Mouse (Mus musculus): ENCODE measurements at regions not wholly inside any gene's neighbourhood (a gene's known extent, or its start where the extent isn't known, plus 50 kb on each side); places are given as distances from the start of the nearest gene placed in this dataset.

DNA sequence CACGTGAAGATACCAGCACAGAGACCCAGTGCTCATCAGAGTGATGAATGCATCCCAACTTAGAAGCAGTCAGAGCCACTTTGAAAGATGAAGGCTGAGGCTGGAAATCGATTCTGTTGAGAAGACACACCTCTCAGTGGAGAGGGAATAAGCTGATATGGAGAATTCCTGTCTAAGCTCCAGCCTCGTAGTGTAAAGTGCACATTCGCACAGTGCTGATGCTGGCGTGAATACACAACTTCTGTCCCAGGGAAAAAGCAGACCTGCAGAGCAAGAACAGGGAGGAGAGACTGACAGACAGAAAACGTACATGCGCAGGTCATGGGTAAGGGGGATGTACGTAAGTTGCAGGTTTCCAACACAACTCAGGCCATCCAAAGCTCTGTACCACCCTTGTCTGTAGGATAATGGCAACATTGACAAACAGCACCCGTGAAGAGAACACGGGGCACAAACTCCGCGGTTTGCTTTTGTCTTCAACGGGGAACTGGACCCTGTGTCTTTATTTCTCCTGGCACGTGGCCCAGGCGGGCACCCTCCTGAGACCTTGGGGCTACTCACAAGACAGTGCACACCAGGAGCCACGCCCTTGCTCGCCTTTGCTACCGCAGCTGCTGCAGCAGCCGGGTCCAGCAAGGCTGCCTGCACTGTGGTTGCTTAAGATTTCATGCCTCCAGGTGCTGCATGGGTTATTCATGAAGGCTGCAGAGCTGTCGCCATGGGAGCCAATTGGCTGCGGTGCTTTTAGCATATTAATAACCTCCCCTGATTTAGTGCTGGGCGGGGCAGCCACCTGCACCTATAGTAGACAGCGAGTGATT is 434.3 kb downstream of the Cmpk2 start:
- DNase-seq (ENCODE audit: low spot score in 2 of 2): peak; percentile 67 to 82

DNA sequence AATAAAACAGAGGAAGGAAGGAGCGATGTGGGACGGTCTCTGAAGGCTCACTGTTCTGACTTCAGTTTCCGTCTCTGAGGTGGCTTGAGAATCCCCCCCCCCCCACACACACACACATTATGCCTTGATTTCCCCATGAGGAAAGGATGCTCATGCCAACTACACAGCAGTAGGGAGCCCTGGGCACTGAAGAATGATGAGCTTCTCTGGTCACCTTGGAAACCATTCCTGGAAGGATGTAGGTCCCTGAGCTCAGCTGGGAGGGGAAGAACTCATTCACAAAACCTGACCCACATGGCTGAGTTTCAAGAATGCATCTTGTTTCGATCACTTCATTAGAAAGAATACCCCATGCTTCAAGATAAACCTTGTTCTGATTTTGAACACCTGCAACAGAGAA is 422.2 kb downstream of the Cmpk2 start:
- DNase-seq (ENCODE audit: low spot score in 2 of 2): no peak

DNA sequence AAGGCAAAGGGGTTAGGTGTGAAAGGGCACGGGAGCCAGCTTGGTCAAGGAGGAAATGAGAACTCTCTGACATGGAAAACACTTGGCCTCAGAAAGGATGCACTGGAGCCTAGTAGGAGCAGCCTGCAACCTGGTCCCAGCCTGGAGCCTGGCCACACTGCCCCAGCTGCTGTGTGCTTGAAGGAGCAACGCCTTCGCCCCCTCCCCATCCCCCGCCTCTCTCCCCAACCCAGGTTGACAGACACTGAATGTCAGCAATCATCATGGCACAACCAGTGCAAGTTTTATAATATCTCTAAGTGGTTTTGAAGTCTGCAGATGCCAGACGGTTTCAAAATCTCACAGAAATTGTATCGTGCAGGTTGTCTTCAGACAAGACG is 417.6 kb downstream of the Cmpk2 start:
- DNase-seq (ENCODE audit: low spot score in 2 of 2): peak; percentile 49 to 65

GRCm38 (mm10) chr12:26885831-26886634 is 417.0 kb downstream of the Cmpk2 start:
- DNase-seq (ENCODE audit: low spot score in 2 of 2): peak; percentile 78 to 85

DNA sequence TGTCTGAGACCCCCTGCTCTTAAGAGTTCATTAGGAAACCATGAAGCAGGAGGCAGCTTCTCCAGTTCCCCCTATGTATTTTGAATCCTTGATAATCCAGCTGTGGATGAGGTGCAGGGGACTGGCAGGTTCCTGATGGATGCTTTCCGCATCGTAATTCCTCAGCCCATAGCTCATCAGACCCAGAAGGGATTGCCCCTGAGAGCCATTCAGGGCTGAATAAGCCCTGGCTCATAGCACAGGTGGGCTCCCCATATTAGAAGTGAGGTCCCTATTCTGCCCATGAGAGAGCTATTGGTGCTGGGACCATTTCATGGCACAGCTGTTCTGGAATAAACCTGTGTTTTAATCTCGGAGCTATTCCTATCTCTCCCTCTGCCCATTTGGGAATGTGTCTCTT is 416.1 kb downstream of the Cmpk2 start:
- no peak for DNase-seq (ENCODE audit: low spot score in 2 of 2)

DNA sequence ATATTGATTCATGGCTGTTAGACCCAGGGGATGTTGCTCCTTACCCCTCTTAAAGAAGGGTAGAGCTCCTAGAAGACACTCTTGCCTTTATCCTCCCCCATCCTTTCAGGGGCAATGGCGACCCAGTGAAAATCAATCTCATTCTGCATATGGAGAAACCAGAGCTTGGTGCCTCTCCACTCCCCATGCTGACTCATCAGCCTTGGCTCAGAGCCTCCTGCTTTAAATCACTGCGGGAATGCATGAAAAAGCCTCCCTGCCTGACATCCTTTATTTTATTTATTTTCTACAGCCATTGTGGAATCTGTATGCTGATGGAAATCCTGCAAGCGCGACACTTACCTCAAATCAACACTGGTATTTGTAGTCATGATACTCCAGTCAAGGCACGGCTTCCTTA is 415.2 kb downstream of the Cmpk2 start:
- DNase-seq (ENCODE audit: low spot score in 2 of 2): peak; percentile 71 to 72

DNA sequence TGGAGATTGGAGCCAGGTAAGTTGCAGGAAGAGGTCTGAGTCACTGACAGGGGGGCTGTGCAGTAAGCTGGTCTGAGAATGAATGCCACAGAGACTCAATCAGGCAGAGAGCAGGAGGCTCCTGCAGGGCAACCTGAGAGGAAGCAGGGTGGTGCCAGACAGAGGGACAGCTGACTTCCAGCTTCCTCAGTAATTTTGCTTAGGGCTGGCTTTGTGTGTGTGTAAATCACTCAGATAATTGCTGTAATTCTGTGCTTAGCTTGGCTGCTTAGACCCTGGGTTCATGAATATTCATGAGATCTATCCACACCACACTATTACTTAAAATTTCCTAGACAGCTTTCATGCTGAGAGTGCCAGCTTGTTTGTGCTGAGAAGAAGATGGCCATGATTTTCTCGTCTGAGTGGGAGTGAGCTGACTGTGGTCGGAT is 408.7 kb downstream of the Cmpk2 start:
- peak; percentile 47 to 74 for DNase-seq (ENCODE audit: low spot score in 2 of 2)

DNA sequence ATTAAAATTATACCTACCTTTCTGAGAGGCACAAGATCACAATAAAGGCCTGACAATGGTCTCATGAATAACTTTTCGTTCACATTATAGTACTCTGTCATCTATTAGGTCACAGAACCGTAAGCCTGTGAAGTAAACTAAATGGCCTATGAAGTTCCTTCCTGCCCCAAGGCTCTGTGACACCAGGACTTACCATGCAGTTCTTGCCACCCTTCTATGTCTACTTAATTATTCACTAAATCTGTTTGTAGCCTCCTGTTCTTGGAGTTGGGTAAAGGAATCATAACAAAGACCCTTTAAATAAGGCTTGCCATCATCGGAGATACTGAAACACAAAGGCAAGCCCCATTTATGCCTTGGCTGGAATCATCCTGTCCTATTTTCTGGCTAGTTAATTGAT is 408.3 kb downstream of the Cmpk2 start:
- DNase-seq (ENCODE audit: low spot score in 2 of 2): no peak

DNA sequence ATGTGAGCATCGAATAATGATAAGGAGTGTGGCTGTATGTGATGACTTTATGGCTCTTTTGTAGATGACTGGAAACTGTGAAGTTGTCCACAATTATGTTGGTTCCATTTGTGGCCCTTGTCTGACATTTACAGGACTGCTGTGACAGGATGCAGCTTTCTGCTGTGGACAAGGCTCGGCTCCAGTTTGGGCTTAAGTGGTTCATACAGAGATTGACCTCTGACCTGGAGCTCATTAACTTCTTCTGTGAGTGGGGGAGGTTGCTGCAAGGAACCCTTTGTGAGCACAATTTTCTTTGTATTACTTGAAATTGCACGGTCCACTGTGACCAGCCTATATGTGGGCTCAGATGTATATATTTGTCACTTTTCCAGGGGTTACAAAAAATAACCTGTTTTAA is 403.5 kb downstream of the Cmpk2 start:
- no peak for DNase-seq (ENCODE audit: low spot score in 2 of 2)

DNA sequence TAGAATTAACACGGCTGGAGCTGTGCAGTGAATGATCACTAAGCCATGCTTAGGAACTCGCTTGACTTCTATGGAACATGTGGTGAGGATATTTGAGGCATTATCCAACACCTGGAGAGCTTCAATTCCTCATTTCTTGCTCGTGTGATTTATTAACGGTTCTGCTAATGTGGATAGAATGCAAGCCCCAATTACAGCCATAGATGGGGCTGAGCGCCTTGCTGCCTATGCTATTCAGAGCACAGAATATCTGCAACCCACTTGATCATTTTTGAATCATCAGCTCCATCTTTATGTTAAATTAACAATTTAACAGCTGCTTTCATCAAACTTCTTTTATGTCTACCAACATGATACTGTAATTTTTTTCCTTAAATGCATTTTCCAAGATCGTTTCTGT is 398.7 kb downstream of the Cmpk2 start:
- no peak for DNase-seq (ENCODE audit: low spot score in 2 of 2)

DNA sequence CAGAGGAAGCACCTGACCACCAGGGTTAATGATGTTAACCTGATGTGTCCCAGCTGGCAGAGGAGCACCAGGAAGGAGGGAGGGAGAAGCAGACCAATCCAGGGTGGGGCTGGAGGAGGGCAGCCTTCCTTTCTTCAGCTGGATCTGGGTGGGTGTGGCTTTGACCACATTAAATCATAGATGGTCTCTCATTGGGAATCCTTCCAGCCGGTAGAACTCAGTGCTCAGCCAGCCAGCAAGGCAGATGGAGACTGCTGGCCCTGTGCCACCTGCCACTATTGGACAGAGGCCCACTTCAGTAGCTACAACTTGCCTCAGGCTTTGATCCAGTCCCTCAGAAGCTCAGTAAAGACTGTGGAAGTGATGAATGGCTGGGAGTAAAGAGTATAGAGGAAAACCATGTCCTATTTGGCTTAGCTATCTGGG is 386.1 kb downstream of the Cmpk2 start:
- peak; percentile 91 to 92 for DNase-seq (ENCODE audit: low spot score in 2 of 2)

DNA sequence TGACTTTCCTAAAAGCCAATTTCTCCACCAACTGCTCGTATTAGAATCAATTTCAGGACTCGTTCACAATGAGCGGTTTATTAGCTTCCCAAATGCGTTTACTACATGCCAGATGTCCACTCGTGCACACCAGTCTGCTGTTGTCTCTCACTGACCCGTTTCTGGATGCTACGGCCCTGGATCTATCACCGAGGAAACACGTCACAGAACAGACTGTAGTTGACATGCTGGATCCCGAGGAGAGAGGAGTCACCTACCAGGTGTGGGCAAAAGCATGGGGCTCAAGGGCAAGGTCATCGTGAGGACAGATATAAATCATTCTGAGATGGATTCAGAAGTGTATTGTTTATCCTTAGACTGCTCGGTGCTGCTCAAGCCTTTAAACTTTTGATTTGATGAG is 375.9 kb downstream of the Cmpk2 start:
- DNase-seq (ENCODE audit: low spot score in 2 of 2): no peak

- DNase-seq (ENCODE audit: low spot score in 2 of 2): no peak
Observed at GRCm38 (mm10) chr12:26842696-26843095, 373.7 kb downstream of the Cmpk2 start.

- no peak for DNase-seq (ENCODE audit: low spot score in 2 of 2)
Observed at GRCm38 (mm10) chr12:26821257-26821968, 352.4 kb downstream of the Cmpk2 start.

DNA sequence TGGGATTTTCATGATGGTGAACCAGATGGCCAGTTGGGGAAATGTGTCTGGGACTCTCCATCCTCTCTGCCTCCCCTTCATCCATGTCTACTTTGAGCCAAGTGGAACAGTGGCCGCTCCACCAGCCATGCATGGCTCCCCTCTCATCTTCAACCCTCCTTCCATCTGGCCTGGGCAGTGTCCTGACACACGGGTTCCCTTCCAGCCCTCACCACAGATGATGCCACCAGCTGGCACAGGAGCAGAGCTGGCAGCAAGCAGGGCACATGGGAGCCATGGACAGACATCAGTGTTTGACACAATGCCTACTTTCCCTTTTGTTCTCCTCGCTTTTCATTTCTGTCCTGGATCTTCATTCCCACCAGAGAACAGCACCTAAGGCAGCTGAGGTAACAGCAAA is 348.9 kb downstream of the Cmpk2 start:
- DNase-seq (ENCODE audit: low spot score in 2 of 2): no peak

GRCm38 (mm10) chr12:26815771-26816170 is 346.8 kb downstream of the Cmpk2 start:
- no peak for DNase-seq (ENCODE audit: low spot score in 2 of 2)

DNA sequence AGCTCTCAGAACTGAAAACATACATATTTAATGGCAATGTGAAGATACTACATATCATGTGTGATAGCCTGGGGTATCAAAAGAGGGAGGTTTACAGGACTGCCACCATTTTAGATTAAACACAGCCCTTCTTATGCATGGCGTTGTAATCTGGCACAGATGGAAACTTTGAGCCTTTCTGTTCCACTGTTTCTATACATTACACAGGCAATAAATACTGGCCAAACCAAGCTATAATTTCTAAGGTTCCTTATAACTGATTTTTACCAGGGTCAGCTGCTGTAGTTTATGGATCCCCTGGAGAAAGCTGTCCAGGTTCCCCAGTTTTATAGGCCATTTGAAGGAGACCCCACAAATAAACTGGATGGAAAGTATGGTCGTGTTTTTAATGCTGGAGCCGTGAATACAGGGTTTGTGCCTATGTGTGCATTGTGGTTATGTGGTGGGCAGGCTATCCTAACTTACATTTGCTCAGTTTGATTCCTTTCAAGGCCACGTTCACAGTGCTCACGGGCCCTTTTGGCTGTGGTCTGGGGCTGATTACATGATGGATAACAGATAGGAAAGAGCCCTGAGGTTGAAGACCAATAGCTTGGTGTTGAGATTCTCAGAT is 341.7 kb downstream of the Cmpk2 start:
- DNase-seq (ENCODE audit: low spot score in 2 of 2): no peak

DNA sequence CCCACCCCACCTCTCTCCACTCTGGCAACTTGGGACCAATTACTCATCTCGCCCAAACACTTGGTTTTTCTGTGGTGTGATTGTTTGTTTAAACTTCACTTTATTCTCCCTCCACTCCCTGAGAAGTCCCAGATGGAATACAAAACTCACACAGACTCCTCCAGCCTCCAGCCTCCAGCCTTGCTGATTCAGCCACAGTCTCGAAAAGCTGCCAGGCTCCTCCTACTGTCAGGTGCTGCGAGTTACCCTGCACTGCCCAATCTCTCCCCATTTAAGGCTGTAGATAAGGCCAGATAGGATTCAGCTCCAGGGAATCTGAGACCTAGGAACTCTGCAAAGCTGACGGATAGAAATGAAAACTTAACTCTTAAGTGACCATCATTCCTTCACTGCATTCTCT is 340.7 kb downstream of the Cmpk2 start:
- no peak for DNase-seq (ENCODE audit: low spot score in 2 of 2)

GRCm38 (mm10) chr12:26802542-26802941 is 333.5 kb downstream of the Cmpk2 start:
- DNase-seq (ENCODE audit: low spot score in 2 of 2): peak; percentile 53 to 63

GRCm38 (mm10) chr12:26799310-26799709 is 330.3 kb downstream of the Cmpk2 start:
- DNase-seq (ENCODE audit: low spot score in 2 of 2): peak; percentile 39 to 47

DNA sequence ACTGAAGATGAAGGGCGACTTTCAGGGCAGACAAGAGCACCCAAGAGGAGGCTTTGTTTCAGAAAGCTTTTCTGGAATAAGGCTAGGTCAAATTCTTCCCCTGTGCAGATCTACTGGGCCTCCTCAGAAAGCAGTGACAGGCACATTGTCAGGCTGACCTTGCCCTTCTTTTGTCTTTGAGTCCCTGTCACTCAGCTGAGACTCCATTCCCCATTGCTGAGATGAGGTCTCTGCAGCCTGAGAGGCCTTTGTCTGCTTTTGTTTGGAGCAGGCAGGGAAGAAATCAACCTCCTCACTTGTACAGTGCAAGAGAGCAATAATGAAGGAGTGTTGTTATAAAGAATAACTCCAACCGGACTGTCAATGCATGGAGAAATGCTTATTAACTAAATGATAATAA is 327.4 kb downstream of the Cmpk2 start:
- DNase-seq (ENCODE audit: low spot score in 2 of 2): no peak

DNA sequence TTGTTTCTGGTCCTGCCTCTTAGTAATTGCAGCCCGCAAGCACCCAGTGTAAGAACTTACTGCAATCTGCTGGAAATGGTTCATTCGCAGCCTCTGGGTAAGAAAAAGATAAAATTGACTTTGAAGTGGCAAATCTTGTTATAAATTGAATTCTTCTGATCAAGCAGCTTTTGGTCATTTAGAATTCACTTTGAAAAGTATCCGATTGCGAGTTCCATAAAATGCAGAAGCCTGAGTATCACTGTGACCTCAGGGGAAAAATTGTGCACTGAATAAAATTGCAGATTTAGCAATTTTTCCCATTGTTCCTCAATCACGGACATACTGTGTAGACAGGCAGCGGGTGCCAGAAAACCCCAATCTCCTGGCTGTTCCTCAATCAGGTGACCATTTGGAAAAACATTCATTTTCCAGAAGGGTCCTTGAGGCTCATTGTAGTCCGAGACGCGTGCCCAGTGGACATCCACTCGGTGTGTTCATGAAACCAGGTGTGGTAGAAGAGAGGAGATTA is 320.4 kb downstream of the Cmpk2 start:
- DNase-seq (ENCODE audit: low spot score in 2 of 2): no peak
